Mouse (Mus musculus): ENCODE data around the gene Ndrg3.
A peak's percentile ranks its signal among the peaks of the same experiment; 100 is the strongest.

GRCm38 (mm10) chr2:157030804-157031203, 38.9 kb upstream of the Ndrg3 start:
- TF ChIP-seq CTCF (conservative IDR thresholded peaks at IDR 0.05; ENCODE audit: insufficient read depth, insufficient read length, low read depth, low read length) (peak; percentile 86), POLR2A (IDR thresholded peaks at IDR 0.05; ENCODE audit: low read depth, low read length) (no peak)

All from kidney, adult 2 months (tissue).